Mouse (Mus musculus) liver, embryonic 12.5 days (tissue): ENCODE measurements around the gene Ttc9c. TPM values are rescaled to one million over a fixed set of nuclear protein-coding genes. Genes with fewer than 3 reads are reported as not detected.

ENCODE experiments used
- ATAC-seq: fragments of 200-750 bp; cut with Nextera tagmentation; 2 replicates; pipeline ENCODE4 v1.8.0; 2017; ENCODE audit warnings: moderate number of reproducible peaks, mild to moderate bottlenecking, moderate library complexity
- H3K27ac ChIP-seq: fragments of 300-500 bp; sonication (generic); 2 replicates; pipeline ENCODE4 v1.5.1; 2016; ENCODE audit warnings: mild to moderate bottlenecking
- H3K27me3 ChIP-seq: fragments of 300-500 bp; sonication (generic); replicated peaks from 2 replicates; pipeline ENCODE4 v1.6.1; 2016; ENCODE audit warnings: mild to moderate bottlenecking, moderate library complexity
- H3K36me3 ChIP-seq: fragments of 300-500 bp; sonication (generic); 2 replicates; pipeline ENCODE4 v1.6.1; 2016; ENCODE audit warnings: mild to moderate bottlenecking, moderate library complexity
- H3K4me1 ChIP-seq: fragments of 300-500 bp; sonication (generic); 2 replicates; pipeline ENCODE4 v1.6.1; 2016
- H3K4me2 ChIP-seq: fragments of 300-500 bp; sonication (generic); 2 replicates; pipeline ENCODE4 v1.6.1; 2016; ENCODE audit warnings: mild to moderate bottlenecking, moderate library complexity
- H3K4me3 ChIP-seq: fragments of 300-500 bp; sonication (generic); 2 replicates; pipeline ENCODE4 v1.5.1; 2016; ENCODE audit warnings: mild to moderate bottlenecking, moderate library complexity
- H3K9ac ChIP-seq: fragments of 300-500 bp; sonication (generic); 2 replicates; pipeline ENCODE4 v1.6.1; 2016; ENCODE audit warnings: mild to moderate bottlenecking, moderate library complexity
- H3K9me3 ChIP-seq: fragments of 300-500 bp; sonication (generic); replicated peaks from 2 replicates; pipeline ENCODE4 v1.6.1; 2016; ENCODE audit warnings: mild to moderate bottlenecking, moderate library complexity
- WGBS: fragments of 180-500 bp; shearing (Covaris S2); methylation state at CpG from one replicate; pipeline ENCODE4 v1.1.7; 2016; ENCODE audit not compliant: insufficient replicate concordance; 5-methylcytosine and 5-hydroxymethylcytosine counted together
- polyA plus RNA-seq: library from polyadenylated mRNA; unstranded; fragments of >200 nt; fragmentation: Nextera tagmentation; extraction: Ambion mirVana; gene quantifications from 2 replicates; pipeline ENCODE4 v1.2.1, GENCODE M21; 2016

The Ttc9c gene
- polyA plus RNA-seq = 29.6 and 31.6 TPM in 2 replicates

DNA sequence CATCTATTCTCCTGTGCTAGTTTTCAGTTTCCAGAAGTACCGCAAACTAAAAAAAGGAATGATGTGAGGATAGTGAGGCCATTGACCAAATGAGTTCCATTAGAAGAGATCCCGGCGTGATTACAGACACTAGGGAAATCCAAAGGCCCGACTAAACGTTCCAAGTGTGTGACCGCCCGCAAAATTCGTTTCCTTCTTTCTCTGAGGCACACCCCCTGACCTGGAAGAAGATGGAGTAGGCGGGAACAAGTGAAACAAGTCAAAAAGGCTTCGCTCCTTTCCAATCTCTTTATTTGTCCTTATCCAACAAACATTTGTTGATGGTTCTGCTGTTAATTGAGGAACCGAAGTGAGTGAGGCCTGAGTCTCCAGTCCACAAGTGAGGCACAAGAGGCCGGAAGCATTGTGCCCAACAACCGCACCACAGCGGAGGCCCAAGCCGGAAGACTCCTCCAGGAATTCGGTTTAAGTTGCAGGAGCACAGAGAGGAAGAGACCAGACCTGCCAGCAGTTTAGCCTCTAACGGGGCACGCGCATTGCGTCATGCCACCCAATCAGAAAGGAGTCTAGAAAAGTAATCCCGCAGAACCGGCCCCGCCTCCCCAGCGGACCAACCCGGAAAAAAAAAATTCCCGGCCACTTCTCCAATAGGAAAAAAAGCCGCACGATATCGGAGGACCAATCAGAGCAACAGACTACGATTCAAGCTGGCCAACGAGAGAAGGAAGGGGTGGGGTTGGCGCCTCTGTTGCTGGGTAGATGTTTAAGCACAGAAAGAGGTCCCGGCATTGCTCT is at the start of gene Ttc9c:
Gene Ttc9c, minus strand, starts transcription at position 533 of the 795 bp plus-strand sequence.
- H3K4me3 ChIP-seq = peak within 1 kb of the TSS; percentile 100
- peak within 1 kb of the TSS; percentile 99 for H3K9ac ChIP-seq
- H3K4me1 ChIP-seq = peaks cover 47% of the 10 kb centered on the region
- H3K36me3 ChIP-seq = peaks cover 55% of the 10 kb centered on the region
- peak within 1 kb of the TSS; percentile 100 for H3K27ac ChIP-seq
- no peaks in the 10 kb centered on the region for H3K27me3 ChIP-seq
- 1% methylated on average over 33 of the region's 33 CpGs for WGBS
- ATAC-seq = peak; percentile 81
- no peaks in the 10 kb centered on the region for H3K9me3 ChIP-seq
- H3K4me2 ChIP-seq = peak within 1 kb of the TSS; percentile 84

GRCm38 (mm10) chr19:8864265-8864664 is 45.1 kb upstream of the Ttc9c start:
- Histone ChIP-seq H3K27ac (no peak overlapping the region), H3K36me3 (no peaks in the 10 kb centered on the region), H3K4me3 (no peak overlapping the region), H3K9me3 (no peaks in the 10 kb centered on the region), H3K4me2 (no peak overlapping the region), H3K27me3 (no peaks in the 10 kb centered on the region), H3K9ac (no peak overlapping the region), H3K4me1 (peaks cover 8% of the 10 kb centered on the region; the same call in 1 of the 2 replicates)
- no peak for ATAC-seq
- WGBS = 69% methylated on average over 6 of the region's 6 CpGs

GRCm38 (mm10) chr19:8859018-8859417 is 39.9 kb upstream of the Ttc9c start:
- ATAC-seq = peak; percentile 42; the same call in 1 of the 2 replicates
- no peak overlapping the region for H3K4me3 ChIP-seq
- H3K27ac ChIP-seq = no peak overlapping the region
- H3K27me3 ChIP-seq = 0 out of 2 replicates have a peak, but pooled peaks cover 3% of the 10 kb centered on the region
- WGBS = 7% methylated on average over 1 of the region's 1 CpGs
- H3K9me3 ChIP-seq = no peaks in the 10 kb centered on the region
- no peak overlapping the region for H3K9ac ChIP-seq
- no peak overlapping the region for H3K4me2 ChIP-seq
- H3K36me3 ChIP-seq = no peaks in the 10 kb centered on the region
- H3K4me1 ChIP-seq = no peaks in the 10 kb centered on the region

GRCm38 (mm10) chr19:8857689-8858088 is 38.6 kb upstream of the Ttc9c start:
- H3K27me3 ChIP-seq = 0 out of 2 replicates have a peak, but pooled peaks cover 3% of the 10 kb centered on the region
- no peaks in the 10 kb centered on the region for H3K36me3 ChIP-seq
- ATAC-seq = no peak
- 24% methylated on average over 4 of the region's 4 CpGs for WGBS
- no peak overlapping the region for H3K4me3 ChIP-seq
- no peak overlapping the region for H3K4me2 ChIP-seq
- no peaks in the 10 kb centered on the region for H3K4me1 ChIP-seq
- no peaks in the 10 kb centered on the region for H3K9me3 ChIP-seq
- no peak overlapping the region for H3K27ac ChIP-seq
- H3K9ac ChIP-seq = no peak overlapping the region

- Histone ChIP-seq H3K9me3 (no peaks in the 10 kb centered on the region), H3K36me3 (peaks cover 7% of the 10 kb centered on the region), H3K4me2 (no peak overlapping the region), H3K4me3 (no peak overlapping the region), H3K4me1 (peaks cover 2% of the 10 kb centered on the region; the same call in 1 of the 2 replicates), H3K9ac (no peak overlapping the region), H3K27me3 (0 out of 2 replicates have a peak, but pooled peaks cover 7% of the 10 kb centered on the region), H3K27ac (no peak overlapping the region)
- no peak for ATAC-seq
- 71% methylated on average over 3 of the region's 3 CpGs for WGBS
Measured at GRCm38 (mm10) chr19:8853117-8853516, 34.0 kb upstream of the Ttc9c start.

GRCm38 (mm10) chr19:8852236-8852928 is 33.2 kb upstream of the Ttc9c start:
- Histone ChIP-seq H3K4me2 (no peak overlapping the region), H3K9ac (no peak overlapping the region), H3K9me3 (no peaks in the 10 kb centered on the region), H3K4me3 (no peak overlapping the region), H3K27ac (no peak overlapping the region), H3K27me3 (0 out of 2 replicates have a peak, but pooled peaks cover 7% of the 10 kb centered on the region), H3K4me1 (peaks cover 2% of the 10 kb centered on the region; the same call in 1 of the 2 replicates), H3K36me3 (peaks cover 14% of the 10 kb centered on the region)
- WGBS = 49% methylated on average over 10 of the region's 10 CpGs
- ATAC-seq = no peak

GRCm38 (mm10) chr19:8851639-8852038 is 32.5 kb upstream of the Ttc9c start:
- H3K27me3 ChIP-seq = 0 out of 2 replicates have a peak, but pooled peaks cover 7% of the 10 kb centered on the region
- H3K36me3 ChIP-seq = peaks cover 21% of the 10 kb centered on the region
- no peak overlapping the region for H3K4me2 ChIP-seq
- ATAC-seq = no peak
- H3K4me1 ChIP-seq = peaks cover 2% of the 10 kb centered on the region; the same call in 1 of the 2 replicates
- 43% methylated on average over 7 of the region's 7 CpGs for WGBS
- H3K27ac ChIP-seq = no peak overlapping the region
- no peak overlapping the region for H3K9ac ChIP-seq
- no peak overlapping the region for H3K4me3 ChIP-seq
- H3K9me3 ChIP-seq = no peaks in the 10 kb centered on the region

DNA sequence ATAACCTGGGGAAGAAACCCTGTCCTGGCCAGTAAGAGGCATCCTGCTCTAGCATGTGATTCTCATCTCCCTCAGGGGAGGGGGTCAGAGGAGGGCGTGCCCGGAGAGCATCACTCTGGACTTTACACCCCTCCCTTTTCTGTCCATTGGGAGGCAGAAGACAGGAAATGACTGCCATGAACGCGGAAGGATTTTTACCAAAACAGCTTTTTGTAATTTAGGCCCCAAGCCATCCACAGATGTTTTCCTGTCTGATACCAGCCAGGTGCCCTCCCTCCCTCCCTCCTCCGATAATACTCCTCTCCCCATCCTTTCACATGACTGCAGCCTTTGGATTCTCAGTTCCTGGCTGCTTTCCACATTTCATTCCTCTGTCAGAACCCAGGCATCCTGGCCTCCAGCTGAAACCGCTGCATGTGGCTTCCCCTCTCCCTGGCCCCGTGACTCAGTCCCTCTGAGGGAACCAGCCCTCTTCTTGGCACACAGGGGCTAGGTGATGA is 31.3 kb upstream of the Ttc9c start, which contains the start of gene Lrrn4cl:
Gene Lrrn4cl, plus strand, starts transcription at position 367 of the 500 bp plus-strand sequence.
- Histone ChIP-seq H3K4me2 (no peak within 1 kb of the TSS), H3K27me3 (0 out of 2 replicates have a peak, but pooled peaks cover 4% of the 10 kb centered on the region), H3K4me1 (peaks cover 2% of the 10 kb centered on the region; the same call in 1 of the 2 replicates), H3K4me3 (no peak within 1 kb of the TSS), H3K27ac (no peak within 1 kb of the TSS), H3K9me3 (no peaks in the 10 kb centered on the region), H3K9ac (no peak within 1 kb of the TSS), H3K36me3 (peaks cover 33% of the 10 kb centered on the region)
- ATAC-seq = 0 out of 2 replicates have a peak, but pooled peaks have one; percentile 32
- 42% methylated on average over 7 of the region's 7 CpGs for WGBS

GRCm38 (mm10) chr19:8848356-8848755 is 29.2 kb upstream of the Ttc9c start:
- Histone ChIP-seq H3K4me2 (no peak overlapping the region), H3K27ac (no peak overlapping the region), H3K36me3 (peaks cover 41% of the 10 kb centered on the region), H3K4me1 (peaks cover 2% of the 10 kb centered on the region; the same call in 1 of the 2 replicates), H3K4me3 (no peak overlapping the region), H3K9ac (no peak overlapping the region), H3K9me3 (no peaks in the 10 kb centered on the region), H3K27me3 (0 out of 2 replicates have a peak, but pooled peaks cover 4% of the 10 kb centered on the region)
- 77% methylated on average over 5 of the region's 5 CpGs for WGBS
- no peak for ATAC-seq

GRCm38 (mm10) chr19:8844371-8845129 is 25.4 kb upstream of the Ttc9c start:
- Histone ChIP-seq H3K4me1 (peaks cover 20% of the 10 kb centered on the region), H3K4me3 (no peak overlapping the region), H3K9ac (no peak overlapping the region), H3K36me3 (peaks cover 57% of the 10 kb centered on the region), H3K9me3 (no peaks in the 10 kb centered on the region), H3K27me3 (no peaks in the 10 kb centered on the region), H3K27ac (no peak overlapping the region), H3K4me2 (no peak overlapping the region)
- no peak for ATAC-seq
- 64% methylated on average over 5 of the region's 5 CpGs for WGBS

- no peaks in the 10 kb centered on the region for H3K9me3 ChIP-seq
- peaks cover 36% of the 10 kb centered on the region for H3K4me1 ChIP-seq
- no peak overlapping the region for H3K4me3 ChIP-seq
- no peak overlapping the region for H3K4me2 ChIP-seq
- H3K36me3 ChIP-seq = peaks cover 49% of the 10 kb centered on the region
- no peaks in the 10 kb centered on the region for H3K27me3 ChIP-seq
- 74% methylated on average over 6 of the region's 6 CpGs for WGBS
- no peak for ATAC-seq
- H3K27ac ChIP-seq = no peak overlapping the region
- no peak overlapping the region for H3K9ac ChIP-seq
Measured at GRCm38 (mm10) chr19:8842961-8843360, 23.8 kb upstream of the Ttc9c start.
